Mouse (Mus musculus) CH12F3 (cell line): Measurements from ENCODE around the gene Garnl3.
"Not testable (repeated sequence)": the region's sequence is repeated elsewhere in the genome, so short reads cannot be mapped to it uniquely, and the experiment has no call there.

ENCODE experiments used
- in situ Hi-C: fragments of 300-500 bp; cut with MboI; formaldehyde crosslinking; loops from 2 replicates; pipeline ENCODE4 v1.14.3; 2020; ENCODE audit warnings: low sequenced_read_pairs

Gene Garnl3

GRCm38 (mm10) chr2:33156283-33156781 lies 24.9 kb upstream of the Garnl3 start:
- in situ Hi-C loops: loop anchor here (5.0 kb wide), 1 partner anchor 196 kb away; no protein-coding TSS in a partner anchor

GRCm38 (mm10) chr2:33154751-33155372 lies 23.4 kb upstream of the Garnl3 start:
- in situ Hi-C loops: loop anchor here (5.0 kb wide), 1 partner anchor 197 kb away; no protein-coding TSS in a partner anchor

GRCm38 (mm10) chr2:33146994-33147393 lies 15.5 kb upstream of the Garnl3 start:
- in situ Hi-C loops: no loop called here

- in situ Hi-C loops: no loop called here
Observed at GRCm38 (mm10) chr2:33143292-33143691, 11.8 kb upstream of the Garnl3 start.

GRCm38 (mm10) chr2:33138491-33138890 lies 7.0 kb upstream of the Garnl3 start:
- in situ Hi-C loops: no loop called here

GRCm38 (mm10) chr2:33137731-33138130 lies 6.3 kb upstream of the Garnl3 start:
- in situ Hi-C loops: no loop called here

- in situ Hi-C loops: no loop called here
Observed at GRCm38 (mm10) chr2:33137244-33137643, 5.8 kb upstream of the Garnl3 start.

GRCm38 (mm10) chr2:33136366-33136765 lies 4.9 kb upstream of the Garnl3 start:
- in situ Hi-C loops: no loop called here

GRCm38 (mm10) chr2:33134766-33135490 lies 3.5 kb upstream of the Garnl3 start:
- in situ Hi-C loops: no loop called here

- in situ Hi-C loops: no loop called here
Observed at GRCm38 (mm10) chr2:33132306-33132705, 852 bp upstream of the Garnl3 start.

- in situ Hi-C loops: no loop called here
Observed at GRCm38 (mm10) chr2:33130526-33131483, 649 bp downstream of the Garnl3 start.

GRCm38 (mm10) chr2:33130141-33130525 lies 1.3 kb downstream of the Garnl3 start:
- in situ Hi-C loops: no loop called here

- in situ Hi-C loops: no loop called here
Observed at GRCm38 (mm10) chr2:33129696-33130095, 1.8 kb downstream of the Garnl3 start.

GRCm38 (mm10) chr2:33129005-33129404 lies 2.4 kb downstream of the Garnl3 start:
- in situ Hi-C loops: no loop called here

- in situ Hi-C loops: no loop called here
Observed at GRCm38 (mm10) chr2:33127271-33127670, 4.2 kb downstream of the Garnl3 start.

- in situ Hi-C loops: no loop called here
Observed at GRCm38 (mm10) chr2:33122856-33123255, 8.6 kb downstream of the Garnl3 start.

- in situ Hi-C loops: no loop called here
Observed at GRCm38 (mm10) chr2:33100536-33100935, 30.9 kb downstream of the Garnl3 start.

- in situ Hi-C loops: not testable (repeated sequence)
Observed at GRCm38 (mm10) chr2:33097326-33097725, 34.1 kb downstream of the Garnl3 start.

GRCm38 (mm10) chr2:33095221-33095671 lies 36.2 kb downstream of the Garnl3 start:
- in situ Hi-C loops: no loop called here

- in situ Hi-C loops: no loop called here
Observed at GRCm38 (mm10) chr2:33090620-33091520, 40.6 kb downstream of the Garnl3 start.
